Mouse (Mus musculus) T-helper 1 cell (primary cell): ENCODE measurements at regions not wholly inside any gene's neighbourhood (a gene's known extent, or its start where the extent isn't known, plus 50 kb on each side); places are given as distances from the start of the nearest gene placed in this dataset.

Experiments used
- in situ Hi-C: fragments of 300-600 bp; cut with MboI, MseI; formaldehyde crosslinking; loops from one replicate; pipeline ENCODE4 v1.15.1; 2025; ENCODE audit warnings: high pct_unique_total_duplicates

GRCm38 (mm10) chr7:82921722-82922121 lies 54.6 kb downstream of the Mex3b start:
- in situ Hi-C loops: no loop called here

- in situ Hi-C loops: no loop called here
These were observed 56.3 kb downstream of the Mex3b start for GRCm38 (mm10) chr7:82923220-82924071.

GRCm38 (mm10) chr7:82924092-82924491 lies 57.0 kb downstream of the Mex3b start:
- in situ Hi-C loops: no loop called here

- in situ Hi-C loops: no loop called here
These were observed 71.2 kb downstream of the Mex3b start for GRCm38 (mm10) chr7:82938311-82938710.

- in situ Hi-C loops: no loop called here
These were observed 72.4 kb downstream of the Mex3b start for GRCm38 (mm10) chr7:82939536-82939935.

GRCm38 (mm10) chr7:82943376-82943775 lies 76.2 kb downstream of the Mex3b start:
- in situ Hi-C loops: no loop called here

- in situ Hi-C loops: no loop called here
These were observed 76.7 kb downstream of the Mex3b start for GRCm38 (mm10) chr7:82943797-82944196.

- in situ Hi-C loops: no loop called here
These were observed 82.2 kb downstream of the Mex3b start for GRCm38 (mm10) chr7:82949372-82949771.

- in situ Hi-C loops: no loop called here
These were observed 90.3 kb downstream of the Mex3b start for GRCm38 (mm10) chr7:82957208-82957977.

GRCm38 (mm10) chr7:82970599-82970998 lies 103.5 kb downstream of the Mex3b start:
- in situ Hi-C loops: no loop called here

GRCm38 (mm10) chr7:82971244-82971643 lies 104.1 kb downstream of the Mex3b start:
- in situ Hi-C loops: no loop called here

- in situ Hi-C loops: no loop called here
These were observed 105.3 kb downstream of the Mex3b start for GRCm38 (mm10) chr7:82972214-82973006.

GRCm38 (mm10) chr7:82990708-82991107 lies 123.6 kb downstream of the Mex3b start:
- in situ Hi-C loops: no loop called here

GRCm38 (mm10) chr7:82993136-82993535 lies 126.0 kb downstream of the Mex3b start:
- in situ Hi-C loops: no loop called here

GRCm38 (mm10) chr7:82998848-82999247 lies 131.7 kb downstream of the Mex3b start:
- in situ Hi-C loops: no loop called here

GRCm38 (mm10) chr7:83007540-83007939 lies 140.4 kb downstream of the Mex3b start:
- in situ Hi-C loops: no loop called here

- in situ Hi-C loops: no loop called here
These were observed 145.0 kb downstream of the Mex3b start for GRCm38 (mm10) chr7:83012145-83012544.

GRCm38 (mm10) chr7:83014725-83015690 lies 147.9 kb downstream of the Mex3b start:
- in situ Hi-C loops: no loop called here

GRCm38 (mm10) chr7:83015756-83016155 lies 148.6 kb downstream of the Mex3b start:
- in situ Hi-C loops: no loop called here

GRCm38 (mm10) chr7:83016566-83016965 lies 149.4 kb downstream of the Mex3b start:
- in situ Hi-C loops: no loop called here

GRCm38 (mm10) chr7:83020584-83020983 lies 153.5 kb downstream of the Mex3b start:
- in situ Hi-C loops: no loop called here
